Mouse (Mus musculus): ENCODE results near the gene Agpat3.

- TF ChIP-seq HCFC1 (IDR thresholded peaks at IDR 0.05; ENCODE audit: low read depth, low read length): no peak
- TF ChIP-seq MAX (IDR thresholded peaks at IDR 0.05; ENCODE audit: low read length): no peak
- TF ChIP-seq SIN3A (IDR thresholded peaks at IDR 0.05; ENCODE audit: low read length): no peak
- peak in 2 of 3 experiments; percentile 29 to 34; a peak in 3 of 6 replicates for TF ChIP-seq CTCF (IDR thresholded peaks at IDR 0.05 in 2 of 3, conservative IDR thresholded peaks at IDR 0.05 in 1 of 3; ENCODE audit: control insufficient read depth in 1 of 3, insufficient read depth in 1 of 3, low read depth in 2 of 3, low read length in 3 of 3, poor library complexity in 1 of 3, severe bottlenecking in 1 of 3)
- no peak for TF ChIP-seq ZC3H11A (IDR thresholded peaks at IDR 0.05; ENCODE audit: low read depth, low read length)
- no peak for TF ChIP-seq ELF1 (IDR thresholded peaks at IDR 0.05; ENCODE audit: low read depth, low read length)
Observed at GRCm38 (mm10) chr10:78378516-78378915, 26.2 kb upstream of the Agpat3 start.

Measured in MEL (cell line).